ENCODE assay signal across 8 mouse cellular contexts in the genomic region with DNA sequence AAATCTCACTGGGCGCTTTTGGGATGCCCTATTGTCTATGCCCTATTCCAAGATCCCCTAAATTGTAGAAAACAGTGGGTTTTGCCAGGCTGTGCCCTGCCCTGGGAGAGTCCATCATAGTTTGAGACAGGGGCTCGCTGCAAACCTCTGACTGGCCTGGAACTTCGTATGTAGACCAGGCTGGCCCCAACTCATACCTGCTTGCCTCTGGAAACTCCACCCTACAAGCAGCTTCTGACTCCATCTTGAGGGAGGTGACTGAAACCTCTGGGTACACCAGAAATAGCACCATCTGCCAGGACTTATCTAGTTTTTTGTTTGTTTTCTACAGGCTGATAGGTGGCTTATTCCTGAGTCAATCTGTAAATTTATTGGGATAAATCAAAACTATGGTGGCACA. TPM values are rescaled to one million over a fixed set of nuclear protein-coding genes. Genes with fewer than 3 reads are reported as not detected.
DNase-seq lines count a peak whose midpoint lies in the region; ATAC-seq and TF ChIP-seq lines count a peak whose summit lies in the region.

No protein-coding gene starts in this region.

- TF ChIP-seq POLR2A in heart, adult 2 months (IDR thresholded peaks at IDR 0.05; ENCODE audit: insufficient read depth, low read depth, low read length) = no peak

- H3K4me1 ChIP-seq in heart, adult 2 months (ENCODE audit: control insufficient read depth, insufficient read depth, low read length) = peaks cover 4% of the 10 kb centered on the region
- peaks cover 16% of the 10 kb centered on the region for H3K4me1 ChIP-seq in E14TG2a.4 (replicated peaks; ENCODE audit: low read depth, low read length)
- peaks cover 14% of the 10 kb centered on the region for H3K4me1 ChIP-seq in heart, postnatal 0 days (ENCODE audit: control insufficient read depth, insufficient read depth)
- peaks cover 11% of the 10 kb centered on the region for H3K4me1 ChIP-seq in liver, postnatal 0 days (ENCODE audit: insufficient read depth)

- peak overlapping the region; percentile 95 for H3K4me2 ChIP-seq in heart, postnatal 0 days (ENCODE audit: low read depth, low read length)
- H3K4me2 ChIP-seq in liver, postnatal 0 days (ENCODE audit: low read depth, low read length) = peak overlapping the region; percentile 89

- no peaks in the 10 kb centered on the region for H3K27me3 ChIP-seq in heart, adult 2 months (ENCODE audit: control insufficient read depth, insufficient read depth, low read length)
- H3K27me3 ChIP-seq in E14TG2a.4 (ENCODE audit: insufficient read depth, low read length) = no peaks in the 10 kb centered on the region
- H3K27me3 ChIP-seq in heart, postnatal 0 days (ENCODE audit: control insufficient read depth, insufficient read depth, low read length) = no peaks in the 10 kb centered on the region
- no peaks in the 10 kb centered on the region for H3K27me3 ChIP-seq in liver, postnatal 0 days (ENCODE audit: insufficient read depth, low read length)

- H3K4me3 ChIP-seq in heart, adult 2 months = peak overlapping the region; percentile 97; the same call in 1 of the 2 replicates
- H3K4me3 ChIP-seq in E14TG2a.4 (replicated peaks; ENCODE audit: low read length) = peak overlapping the region; percentile 99
- H3K4me3 ChIP-seq in heart, postnatal 0 days (ENCODE audit: low read depth, low read length) = peak overlapping the region; percentile 77
- peak overlapping the region; percentile 91; the same call in 1 of the 2 replicates for H3K4me3 ChIP-seq in liver, postnatal 0 days (ENCODE audit: low read depth, low read length)

- no peaks in the 10 kb centered on the region for H3K36me3 ChIP-seq in heart, adult 2 months (ENCODE audit: control insufficient read depth, insufficient read depth, low read length)
- H3K36me3 ChIP-seq in E14TG2a.4 (ENCODE audit: insufficient read depth, low read length) = peaks cover 28% of the 10 kb centered on the region
- peaks cover 19% of the 10 kb centered on the region for H3K36me3 ChIP-seq in heart, postnatal 0 days (replicated peaks; ENCODE audit: control insufficient read depth, insufficient read depth, low read length)
- peaks cover 22% of the 10 kb centered on the region for H3K36me3 ChIP-seq in liver, postnatal 0 days (replicated peaks; ENCODE audit: insufficient read depth, low read length)

- TF ChIP-seq CTCF in heart, adult 2 months (IDR thresholded peaks at IDR 0.05) = no peak
- no peak for TF ChIP-seq CTCF in E14TG2a.4 (conservative IDR thresholded peaks at IDR 0.05; ENCODE audit: low read length)
- TF ChIP-seq CTCF in heart, postnatal 0 days (IDR thresholded peaks at IDR 0.05; ENCODE audit: low read depth) = no peak
- no peak for TF ChIP-seq CTCF in liver, postnatal 0 days (IDR thresholded peaks at IDR 0.05; ENCODE audit: low read depth)

- no peak overlapping the region for H3K27ac ChIP-seq in heart, adult 2 months
- no peak overlapping the region for H3K27ac ChIP-seq in heart, postnatal 0 days (ENCODE audit: low read depth)
- no peak overlapping the region for H3K27ac ChIP-seq in liver, postnatal 0 days (ENCODE audit: low read depth)

- no peak; the same call in 1 of the 2 replicates for ATAC-seq in heart, postnatal 0 days (ENCODE audit: insufficient read depth, low read depth)
- ATAC-seq in liver, postnatal 0 days = no peak

- H3K9ac ChIP-seq in heart, adult 2 months (ENCODE audit: low read depth, low read length) = no peak overlapping the region
- H3K9ac ChIP-seq in heart, postnatal 0 days (replicated peaks; ENCODE audit: low read depth, low read length) = no peak overlapping the region
- H3K9ac ChIP-seq in liver, postnatal 0 days (replicated peaks) = no peak overlapping the region

- DNase-seq in heart, adult 2 months = no peak
- no peak for DNase-seq in heart, adult 8-10 months (ENCODE audit: low spot score)
- DNase-seq in heart, postnatal 0 days (ENCODE audit: low spot score) = no peak
- DNase-seq in liver, postnatal 0 days = no peak
- no peak for DNase-seq in spleen, adult 12 weeks (ENCODE audit: low spot score)
- no peak for DNase-seq in cerebellum, postnatal 14 days
- no peak for DNase-seq in right cerebral cortex, postnatal 36 days (ENCODE audit: low spot score in 2 of 2)

- no peaks in the 10 kb centered on the region for H3K9me3 ChIP-seq in E14TG2a.4 (ENCODE audit: low read length)
- H3K9me3 ChIP-seq in heart, postnatal 0 days (replicated peaks; ENCODE audit: control insufficient read depth, low read length) = no peaks in the 10 kb centered on the region
- no peaks in the 10 kb centered on the region for H3K9me3 ChIP-seq in liver, postnatal 0 days (ENCODE audit: low read length)

- no peak for TF ChIP-seq EP300 in heart, adult 2 months (IDR thresholded peaks at IDR 0.05; ENCODE audit: insufficient read depth, low read depth, low read length)
- TF ChIP-seq EP300 in heart, postnatal 0 days (IDR thresholded peaks at IDR 0.05; ENCODE audit: low read depth) = no peak
- TF ChIP-seq EP300 in liver, postnatal 0 days (IDR thresholded peaks at IDR 0.05; ENCODE audit: low read depth) = no peak

- peaks cover 2% of the 10 kb centered on the region; the same call in 1 of the 2 replicates for H3K79me2 ChIP-seq in heart, adult 2 months (replicated peaks; ENCODE audit: control insufficient read depth, insufficient read depth, low read length)

- intact Hi-C loops in heart, adult 2 months (cut with DNase I) = loop anchor here (2.0 to 10.0 kb wide), 3 partner anchors 19 to 528 kb away; partner anchors contain the start of genes Ak6, Bdp1, Gtf2h2 and Rad17

- WGBS in heart, adult 2 months = 88% methylated on average over 3 of the region's 3 CpGs
- 83% methylated on average over 3 of the region's 3 CpGs for WGBS in heart, postnatal 0 days
- WGBS in liver, postnatal 0 days (ENCODE audit: insufficient replicate concordance) = 82% methylated on average over 3 of the region's 3 CpGs

RNA-seq across cellular contexts. Expression of gene Smn1, which starts 0.7 kb away (rescaled TPM):
- 10 to 100 TPM; 13.3 to 16.1 TPM for total RNA-seq in heart, adult 2 months (2021)
- polyA plus RNA-seq in heart, adult 2 months (2012; rRNA removed) = 6.9 and 13.4 TPM in 2 replicates
- total RNA-seq in heart, adult 8-10 months (2022) = 10 to 100 TPM; 15.4 to 18.0 (median 16.9) TPM
- 9.1 and 28.2 TPM in 2 replicates for total RNA-seq in heart, postnatal 0 days (2014; rRNA removed; ENCODE audit: low replicate concordance)
- 16.5 and 17.5 TPM in 2 replicates for polyA plus RNA-seq in heart, postnatal 0 days (2015; fragmentation: Nextera tagmentation; extraction: Ambion mirVana)
- polyA plus RNA-seq in liver, postnatal 0 days (2015; fragmentation: Nextera tagmentation; extraction: Ambion mirVana) = 13.0 and 14.6 TPM in 2 replicates

RNA-seq across cellular contexts. Expression of gene Serf1, which starts 16.2 kb away (rescaled TPM):
- total RNA-seq in heart, adult 2 months (2021) = 1 to 10 TPM; 3.3 to 8.1 TPM
- 1.3 and 2.9 TPM in 2 replicates for polyA plus RNA-seq in heart, adult 2 months (2012; rRNA removed)
- 1 to 10 TPM; 2.9 to 6.8 (median 5.4) TPM for total RNA-seq in heart, adult 8-10 months (2022)
- total RNA-seq in heart, postnatal 0 days (2014; rRNA removed; ENCODE audit: low replicate concordance) = 7.4 and 30.1 TPM in 2 replicates
- polyA plus RNA-seq in heart, postnatal 0 days (2015; fragmentation: Nextera tagmentation; extraction: Ambion mirVana) = 83.4 and 89.6 TPM in 2 replicates
- 15.1 and 15.5 TPM in 2 replicates for polyA plus RNA-seq in liver, postnatal 0 days (2015; fragmentation: Nextera tagmentation; extraction: Ambion mirVana)

RNA-seq across cellular contexts. Expression of gene Bdp1, which starts 20.1 kb away (rescaled TPM):
- 10 to 100 TPM; 25.6 to 27.1 TPM for total RNA-seq in heart, adult 2 months (2021)
- polyA plus RNA-seq in heart, adult 2 months (2012; rRNA removed) = 1.4 and 5.0 TPM in 2 replicates
- total RNA-seq in heart, adult 8-10 months (2022) = 10 to 100 TPM; 20.8 to 30.5 (median 24.6) TPM
- 8.5 and 9.5 TPM in 2 replicates for total RNA-seq in heart, postnatal 0 days (2014; rRNA removed; ENCODE audit: low replicate concordance)
- 13.2 and 16.0 TPM in 2 replicates for polyA plus RNA-seq in heart, postnatal 0 days (2015; fragmentation: Nextera tagmentation; extraction: Ambion mirVana)
- polyA plus RNA-seq in liver, postnatal 0 days (2015; fragmentation: Nextera tagmentation; extraction: Ambion mirVana) = 7.3 and 9.1 TPM in 2 replicates
